Mouse (Mus musculus) c-Kit-negative CD71-positive TER-119-positive erythroid progenitor cells, embryonic 14.5 days (primary cell): ENCODE data around the gene Znrf3.

Experiments used
- DNase-seq: peaks from one replicate; pipeline ENCODE4 v3.0.0-alpha.2; 2013; ENCODE audit warnings: low read depth, low spot score

Znrf3 gene

GRCm38 (mm10) chr11:5398301-5399053 lies 46.2 kb downstream of the Znrf3 start:
- DNase-seq, result no peak

- no peak for DNase-seq
These were observed 53.4 kb downstream of the Znrf3 start for GRCm38 (mm10) chr11:5390969-5391831.

- DNase-seq, result no peak
These were observed 62.0 kb downstream of the Znrf3 start for GRCm38 (mm10) chr11:5382652-5383051.

- DNase-seq, result no peak
These were observed 63.4 kb downstream of the Znrf3 start for GRCm38 (mm10) chr11:5381226-5381625.

GRCm38 (mm10) chr11:5380275-5380674 lies 64.4 kb downstream of the Znrf3 start:
- DNase-seq, result no peak

- no peak for DNase-seq
These were observed 75.5 kb downstream of the Znrf3 start for GRCm38 (mm10) chr11:5369176-5369575.

- no peak for DNase-seq
These were observed 76.2 kb downstream of the Znrf3 start for GRCm38 (mm10) chr11:5368492-5368891.

GRCm38 (mm10) chr11:5355266-5355764 lies 89.3 kb downstream of the Znrf3 start:
- no peak for DNase-seq

GRCm38 (mm10) chr11:5354753-5355152 lies 89.9 kb downstream of the Znrf3 start:
- no peak for DNase-seq

GRCm38 (mm10) chr11:5353032-5353431 lies 91.6 kb downstream of the Znrf3 start:
- DNase-seq, result no peak

- no peak for DNase-seq
These were observed 95.2 kb downstream of the Znrf3 start for GRCm38 (mm10) chr11:5349483-5349882.

GRCm38 (mm10) chr11:5346845-5347640 lies 97.6 kb downstream of the Znrf3 start:
- no peak for DNase-seq

- no peak for DNase-seq
These were observed 100.9 kb downstream of the Znrf3 start for GRCm38 (mm10) chr11:5343748-5344147.

- DNase-seq, result no peak
These were observed 104.9 kb downstream of the Znrf3 start for GRCm38 (mm10) chr11:5339732-5340131.

- no peak for DNase-seq
These were observed 107.8 kb downstream of the Znrf3 start for GRCm38 (mm10) chr11:5336852-5337251.

GRCm38 (mm10) chr11:5336269-5336668 lies 108.4 kb downstream of the Znrf3 start:
- DNase-seq, result no peak

- DNase-seq, result no peak
These were observed 113.8 kb downstream of the Znrf3 start for GRCm38 (mm10) chr11:5330851-5331250.

- DNase-seq, result no peak
These were observed 117.0 kb downstream of the Znrf3 start for GRCm38 (mm10) chr11:5327693-5328092.

- no peak for DNase-seq
These were observed 118.4 kb downstream of the Znrf3 start for GRCm38 (mm10) chr11:5326252-5326651.

GRCm38 (mm10) chr11:5325217-5325616 lies 119.4 kb downstream of the Znrf3 start:
- no peak for DNase-seq

GRCm38 (mm10) chr11:5324296-5324695 lies 120.4 kb downstream of the Znrf3 start:
- no peak for DNase-seq

- no peak for DNase-seq
These were observed 123.0 kb downstream of the Znrf3 start for GRCm38 (mm10) chr11:5321687-5322086.
